Mouse (Mus musculus) liver, embryonic 14.5 days (tissue): ENCODE data around the gene Pdlim1. TPM values are rescaled to one million over a fixed set of nuclear protein-coding genes. Genes with fewer than 3 reads are reported as not detected.

Experiments used
- ATAC-seq: fragments of 200-750 bp; cut with Nextera tagmentation; 2 replicates; pipeline ENCODE4 v1.8.0; 2017; ENCODE audit warnings: moderate number of reproducible peaks, mild to moderate bottlenecking, moderate library complexity; ENCODE audit not compliant: insufficient read depth
- DNase-seq, 3 experiments: peaks; one replicate each; pipeline ENCODE4 v3.0.0-alpha.2; 2012 to 2013; ENCODE audit warnings: low read depth in 3 of 3, low spot score in 3 of 3
- H3K27ac ChIP-seq: fragments of 300-500 bp; sonication (generic); 2 replicates; pipeline ENCODE4 v1.5.1; 2014; ENCODE audit warnings: moderate library complexity, mild to moderate bottlenecking, control low read depth, inconsistent platforms
- H3K27me3 ChIP-seq: fragments of 300-500 bp; sonication (generic); 2 replicates; pipeline ENCODE4 v1.6.1; 2014; ENCODE audit warnings: mild to moderate bottlenecking, low read length, moderate library complexity; ENCODE audit not compliant: control insufficient read depth, insufficient read depth
- H3K36me3 ChIP-seq: fragments of 300-500 bp; sonication (generic); replicated peaks from 2 replicates; pipeline ENCODE4 v1.6.1; 2014; ENCODE audit warnings: low read depth; ENCODE audit not compliant: control insufficient read depth, insufficient read depth
- H3K4me1 ChIP-seq, 2 experiments: fragments of 200-500 bp in 1 of 2; fragments of 300-500 bp in 1 of 2; sonication (generic) in 1 of 2; replicated peaks; 2 replicates each; pipeline ENCODE4 v1.6.1; 2012 to 2014; ENCODE audit warnings: antibody characterized with exemption in 1 of 2, inconsistent platforms in 1 of 2, low read length in 1 of 2; ENCODE audit not compliant: control insufficient read depth in 2 of 2, insufficient read depth in 2 of 2
- H3K4me2 ChIP-seq: fragments of 300-500 bp; sonication (generic); 2 replicates; pipeline ENCODE4 v1.6.1; 2014; ENCODE audit warnings: low read depth, mild to moderate bottlenecking, control low read depth, moderate library complexity
- H3K4me3 ChIP-seq, 2 experiments: fragments of 200-500 bp in 1 of 2; fragments of 300-500 bp in 1 of 2; sonication (generic) in 1 of 2; 2 replicates each; pipeline ENCODE4 v1.5.1; 2012 to 2014; ENCODE audit warnings: low read depth in 2 of 2, low read length in 2 of 2, mild to moderate bottlenecking in 2 of 2, control low read depth in 1 of 2, inconsistent platforms in 1 of 2, moderate library complexity in 1 of 2; ENCODE audit not compliant: insufficient read depth in 1 of 2
- H3K9ac ChIP-seq: fragments of 300-500 bp; sonication (generic); replicated peaks from 2 replicates; pipeline ENCODE4 v1.6.1; 2014; ENCODE audit warnings: mild to moderate bottlenecking, control low read depth, moderate library complexity
- H3K9me3 ChIP-seq: fragments of 300-500 bp; sonication (generic); 2 replicates; pipeline ENCODE4 v1.6.1; 2016; ENCODE audit warnings: low read length, mixed read lengths; ENCODE audit not compliant: control insufficient read depth
- CTCF ChIP-seq: IDR thresholded peaks from 2 replicates; pipeline ENCODE4 v1.5.1; 2016; ENCODE audit warnings: antibody characterized with exemption, low read depth, control low read depth
- EP300 ChIP-seq: IDR thresholded peaks from 2 replicates; pipeline ENCODE4 v1.6.1; 2016; ENCODE audit warnings: antibody characterized with exemption, low read depth
- WGBS: fragments of 180-500 bp; shearing (Covaris S2); extraction: QIAGEN DNeasy Blood & Tissue Kit; methylation state at CpG from one replicate; pipeline ENCODE4 v1.1.7; 2014; ENCODE audit not compliant: insufficient replicate concordance; 5-methylcytosine and 5-hydroxymethylcytosine counted together
- polyA plus RNA-seq, 2 experiments: library from polyadenylated mRNA; depleted of rRNA in 1 of 2; stranded (reverse) in 1 of 2; unstranded in 1 of 2; fragments of >200 nt; fragmentation: Nextera tagmentation in 1 of 2; extraction: Ambion mirVana in 1 of 2; gene quantifications; 2 replicates each; pipeline versions ENCODE4 v1.2.1 to v1.2.3; 2012 to 2014

Gene Pdlim1
- polyA plus RNA-seq, 2 experiments, result 31.4 to 70.7 TPM

GRCm38 (mm10) chr19:40190596-40190995, 81.0 kb downstream of the Pdlim1 start:
- H3K27ac ChIP-seq, result no peak overlapping the region
- no peak overlapping the region for H3K4me3 ChIP-seq
- no peak for ATAC-seq
- DNase-seq, result no peak
- H3K9me3 ChIP-seq, result no peaks in the 10 kb centered on the region
- no peak overlapping the region for H3K4me2 ChIP-seq
- 80% methylated on average over 10 of the region's 10 CpGs for WGBS
- no peaks in the 10 kb centered on the region for H3K27me3 ChIP-seq
- no peak overlapping the region for H3K9ac ChIP-seq
- no peaks in the 10 kb centered on the region; a peak in 1 of 4 replicates for H3K4me1 ChIP-seq
- TF ChIP-seq CTCF (no peak), EP300 (no peak)
- H3K36me3 ChIP-seq, result no peaks in the 10 kb centered on the region

- Histone ChIP-seq H3K9ac (no peak within 1 kb of the TSS), H3K9me3 (no peaks in the 10 kb centered on the region), H3K36me3 (no peaks in the 10 kb centered on the region), H3K4me2 (peak within 1 kb of the TSS; percentile 11; the same call in 1 of the 2 replicates), H3K27ac (no peak within 1 kb of the TSS), H3K27me3 (no peaks in the 10 kb centered on the region), H3K4me3 (no peak within 1 kb of the TSS), H3K4me1 (no peaks in the 10 kb centered on the region; a peak in 1 of 4 replicates)
- WGBS, result 54% methylated on average over 5 of the region's 5 CpGs
- TF ChIP-seq CTCF, result no peak
- TF ChIP-seq EP300, result no peak
- peak; percentile 15; the same call in 1 of the 2 replicates for ATAC-seq
- peak; percentile 12 to 16 (median 15) for DNase-seq
Measured at GRCm38 (mm10) chr19:40187160-40187559, 84.5 kb downstream of the Pdlim1 start, which contains the start of gene Cyp2c70. Gene Cyp2c70 (minus strand): TSS chr19:40187333.

GRCm38 (mm10) chr19:40183600-40183999, 88.0 kb downstream of the Pdlim1 start:
- WGBS, result 81% methylated on average over 5 of the region's 5 CpGs
- Histone ChIP-seq H3K36me3 (no peaks in the 10 kb centered on the region), H3K27me3 (no peaks in the 10 kb centered on the region), H3K4me1 (no peaks in the 10 kb centered on the region; a peak in 1 of 4 replicates), H3K4me3 (no peak overlapping the region), H3K27ac (no peak overlapping the region), H3K4me2 (no peak overlapping the region), H3K9me3 (no peaks in the 10 kb centered on the region), H3K9ac (no peak overlapping the region)
- ATAC-seq, result no peak
- DNase-seq, result no peak
- TF ChIP-seq EP300, result no peak
- TF ChIP-seq CTCF, result no peak

DNA sequence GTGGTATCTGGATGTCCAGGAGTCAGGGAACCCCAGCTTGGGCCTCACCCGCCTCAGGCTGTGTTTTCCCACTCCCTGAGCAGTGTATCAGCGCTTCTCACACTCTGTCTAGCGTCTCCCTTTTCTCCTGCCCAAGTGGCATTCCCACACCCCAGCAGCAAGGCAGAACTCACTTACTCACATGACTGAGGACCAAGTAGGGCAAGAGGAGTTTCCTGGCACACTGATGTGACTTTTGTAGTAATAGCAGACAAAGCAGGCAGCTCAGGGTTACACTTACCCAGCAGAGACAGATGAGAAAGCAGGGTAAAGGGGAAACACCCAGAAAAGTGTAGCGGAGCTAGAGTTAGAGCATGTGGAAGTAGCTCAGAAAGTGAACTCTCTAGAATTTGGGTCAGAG, 93.3 kb downstream of the Pdlim1 start:
- TF ChIP-seq CTCF (no peak), EP300 (no peak)
- WGBS, result 61% methylated on average over 4 of the region's 4 CpGs
- H3K4me2 ChIP-seq, result no peak overlapping the region

More for the DNA sequence above, 93.3 kb downstream of the Pdlim1 start:
- Histone ChIP-seq H3K36me3 (no peaks in the 10 kb centered on the region), H3K9me3 (no peaks in the 10 kb centered on the region), H3K4me1 (no peaks in the 10 kb centered on the region), H3K4me3 (no peak overlapping the region), H3K27me3 (no peaks in the 10 kb centered on the region), H3K27ac (no peak overlapping the region), H3K9ac (no peak overlapping the region)
- DNase-seq (no peak), ATAC-seq (no peak)

Other genes starting within 250 kb of the Pdlim1 start
- gene Cyp2c54, start 198.0 kb downstream of the Pdlim1 start, polyA plus RNA-seq (2012; rRNA removed), result not detected in 2 replicates
- not detected in 2 replicates for gene Cyp2c54, start 198.0 kb downstream of the Pdlim1 start, polyA plus RNA-seq (2014; fragmentation: Nextera tagmentation; extraction: Ambion mirVana)
- gene Cyp2c50, start 182.2 kb downstream of the Pdlim1 start, polyA plus RNA-seq (2012; rRNA removed), result not detected in 2 replicates
- not detected in 2 replicates for gene Cyp2c50, start 182.2 kb downstream of the Pdlim1 start, polyA plus RNA-seq (2014; fragmentation: Nextera tagmentation; extraction: Ambion mirVana)
- gene Cyp2c70, start 84.5 kb downstream of the Pdlim1 start, polyA plus RNA-seq (2012; rRNA removed), result 2.7 and 3.6 TPM in 2 replicates
- 9.6 and 12.1 TPM in 2 replicates for gene Cyp2c70, start 84.5 kb downstream of the Pdlim1 start, polyA plus RNA-seq (2014; fragmentation: Nextera tagmentation; extraction: Ambion mirVana)
- 6.6 and 11.3 TPM in 2 replicates for gene Sorbs1, start 241.9 kb upstream of the Pdlim1 start, polyA plus RNA-seq (2012; rRNA removed)
- gene Sorbs1, start 241.9 kb upstream of the Pdlim1 start, polyA plus RNA-seq (2014; fragmentation: Nextera tagmentation; extraction: Ambion mirVana), result 31.0 and 32.5 TPM in 2 replicates